ENCODE assay signal across 20 mouse cellular contexts in genomic region chr2:114173248-114173647, GRCm38 (mm10). TPM values are rescaled to one million over a fixed set of nuclear protein-coding genes. Genes with fewer than 3 reads are reported as not detected.
DNase-seq lines count a peak whose midpoint lies in the region; ATAC-seq and TF ChIP-seq lines count a peak whose summit lies in the region.
"Had no signal": no experiment of that assay in that cellular context is flagged by ENCODE, and none has a peak within 500 bp of the region (broad histone marks: within the 10 kb centered on the region; RNA-seq: fewer than 3 reads in every experiment).

No protein-coding gene starts in this region.

- peaks cover 32% of the 10 kb centered on the region for H3K79me2 ChIP-seq in CH12.LX (replicated peaks; ENCODE audit: control insufficient read depth, extremely low read depth, insufficient read depth, poor library complexity, severe bottlenecking)

- no peak overlapping the region for H3K9ac ChIP-seq in hindbrain, postnatal 0 days (replicated peaks; ENCODE audit: low read length)
- H3K9ac ChIP-seq in hindbrain, embryonic 13.5 days = no peak overlapping the region
- H3K9ac ChIP-seq in CH12.LX (ENCODE audit: insufficient read depth, low read depth) = peak overlapping the region; percentile 70; the same call in 1 of the 2 replicates
- peak overlapping the region; percentile 84 for H3K9ac ChIP-seq in liver, embryonic 12.5 days
- H3K9ac ChIP-seq in liver, embryonic 16.5 days (ENCODE audit: low read depth, low read length) = no peak overlapping the region
- H3K9ac ChIP-seq: forebrain, embryonic 15.5 days; heart, embryonic 12.5 days had no signal

- H3K9me3 ChIP-seq in hindbrain, postnatal 0 days (ENCODE audit: low read length) = no peaks in the 10 kb centered on the region
- H3K9me3 ChIP-seq in hindbrain, embryonic 13.5 days = no peaks in the 10 kb centered on the region
- no peaks in the 10 kb centered on the region for H3K9me3 ChIP-seq in CH12.LX (replicated peaks; ENCODE audit: low read length)
- no peaks in the 10 kb centered on the region for H3K9me3 ChIP-seq in liver, embryonic 12.5 days (replicated peaks)
- no peaks in the 10 kb centered on the region for H3K9me3 ChIP-seq in liver, embryonic 16.5 days (replicated peaks; ENCODE audit: control insufficient read depth, low read length)
- no peaks in the 10 kb centered on the region for H3K9me3 ChIP-seq in forebrain, embryonic 10.5 days
- H3K9me3 ChIP-seq: embryonic facial prominence, embryonic 12.5 days; forebrain, embryonic 15.5 days; heart, embryonic 12.5 days; hindbrain, embryonic 12.5 days; intestine, embryonic 15.5 days had no signal

- intact Hi-C loops in heart, postnatal 25 days (cut with DNase I) = no loop called here

- TF ChIP-seq POLR2A in CH12.LX (IDR thresholded peaks at IDR 0.05; ENCODE audit: low read depth, low read length) = no peak

- TF ChIP-seq RAD21 in CH12.LX (IDR thresholded peaks at IDR 0.05; ENCODE audit: low read depth, low read length) = no peak

- no peak for TF ChIP-seq EP300 in CH12.LX (IDR thresholded peaks at IDR 0.05; ENCODE audit: low read length)

- no peak for DNase-seq in hindbrain, postnatal 0 days (ENCODE audit: low spot score)
- DNase-seq in CH12.LX (ENCODE audit: extremely low read depth) = no peak
- DNase-seq in testis, postnatal 10 days (ENCODE audit: low spot score) = no peak
- no peak for DNase-seq in forebrain, embryonic 10.5 days (ENCODE audit: extremely low spot score, low spot score)
- no peak for DNase-seq in heart, postnatal 25 days (ENCODE audit: low spot score)
- DNase-seq: adrenal gland, adult 2 months; cerebellum, adult 11-12 months; cerebellum, adult 9-10 months; cerebellum, postnatal 25 days; gastrocnemius, postnatal 14 days; heart, adult 2 months; heart, postnatal 4 days had no signal

- in situ Hi-C loops in CH12.LX (cut with MboI; ENCODE audit: low pct_ligation_motif_present, low pct_unique_long_range_greater_than_20kb, low sequenced_read_pairs) = no loop called here

- H3K4me1 ChIP-seq in hindbrain, postnatal 0 days (ENCODE audit: insufficient read depth, low read length) = peaks cover 8% of the 10 kb centered on the region
- H3K4me1 ChIP-seq in hindbrain, embryonic 13.5 days (replicated peaks) = peaks cover 15% of the 10 kb centered on the region
- peaks cover 0 to 16% of the 10 kb centered on the region in 2 experiments; a peak in 1 of 4 replicates for H3K4me1 ChIP-seq in CH12.LX (ENCODE audit: control insufficient read depth in 1 of 2, insufficient read depth in 2 of 2)
- peaks cover 22% of the 10 kb centered on the region for H3K4me1 ChIP-seq in liver, embryonic 12.5 days
- H3K4me1 ChIP-seq in liver, embryonic 16.5 days (ENCODE audit: control insufficient read depth, low read depth, low read length) = peaks cover 6% of the 10 kb centered on the region
- H3K4me1 ChIP-seq in forebrain, embryonic 10.5 days = peaks cover 13% of the 10 kb centered on the region

- no peaks in the 10 kb centered on the region for H3K36me3 ChIP-seq in hindbrain, postnatal 0 days (ENCODE audit: insufficient read depth, low read length)
- peaks cover 22% of the 10 kb centered on the region for H3K36me3 ChIP-seq in hindbrain, embryonic 13.5 days
- peaks cover 12 to 28% of the 10 kb centered on the region in 2 experiments for H3K36me3 ChIP-seq in CH12.LX (replicated peaks in 1 of 2; ENCODE audit: control insufficient read depth in 1 of 2, insufficient read depth in 1 of 2, low read length in 1 of 2)
- peaks cover 29% of the 10 kb centered on the region for H3K36me3 ChIP-seq in liver, embryonic 12.5 days
- no peaks in the 10 kb centered on the region; the same call in 1 of the 2 replicates for H3K36me3 ChIP-seq in liver, embryonic 16.5 days (ENCODE audit: control insufficient read depth, insufficient read depth)
- peaks cover 26% of the 10 kb centered on the region for H3K36me3 ChIP-seq in forebrain, embryonic 10.5 days (replicated peaks)

- H3K27me3 ChIP-seq in hindbrain, postnatal 0 days (ENCODE audit: insufficient read depth, low read length) = no peaks in the 10 kb centered on the region
- no peaks in the 10 kb centered on the region for H3K27me3 ChIP-seq in hindbrain, embryonic 13.5 days
- H3K27me3 ChIP-seq in CH12.LX (replicated peaks) = no peaks in the 10 kb centered on the region
- no peaks in the 10 kb centered on the region for H3K27me3 ChIP-seq in liver, embryonic 12.5 days (replicated peaks)
- no peaks in the 10 kb centered on the region for H3K27me3 ChIP-seq in liver, embryonic 16.5 days (ENCODE audit: control insufficient read depth, insufficient read depth, low read depth, low read length)
- no peaks in the 10 kb centered on the region for H3K27me3 ChIP-seq in forebrain, embryonic 10.5 days (ENCODE audit: poor library complexity, severe bottlenecking)
- H3K27me3 ChIP-seq: embryonic facial prominence, embryonic 12.5 days; forebrain, embryonic 15.5 days; heart, embryonic 12.5 days; hindbrain, embryonic 12.5 days; intestine, embryonic 15.5 days had no signal

- H3K4me2 ChIP-seq in hindbrain, postnatal 0 days (ENCODE audit: low read depth, low read length) = 0 out of 2 replicates have a peak overlapping the region, but pooled peaks have one; percentile 91
- no peak overlapping the region for H3K4me2 ChIP-seq in hindbrain, embryonic 13.5 days
- H3K4me2 ChIP-seq in CH12.LX (ENCODE audit: insufficient read depth, low read depth, poor library complexity, severe bottlenecking) = peak overlapping the region; percentile 44; the same call in 1 of the 2 replicates
- H3K4me2 ChIP-seq in liver, embryonic 12.5 days = peak overlapping the region; percentile 83
- H3K4me2 ChIP-seq in liver, embryonic 16.5 days (ENCODE audit: low read depth, low read length) = peak overlapping the region; percentile 67

- H3K27ac ChIP-seq in hindbrain, postnatal 0 days = no peak overlapping the region
- no peak overlapping the region for H3K27ac ChIP-seq in hindbrain, embryonic 13.5 days
- no peak overlapping the region for H3K27ac ChIP-seq in CH12.LX (ENCODE audit: insufficient read depth, low read depth)
- peak overlapping the region; percentile 57; the same call in 1 of the 2 replicates for H3K27ac ChIP-seq in liver, embryonic 12.5 days
- no peak overlapping the region for H3K27ac ChIP-seq in liver, embryonic 16.5 days (ENCODE audit: low read length)
- H3K27ac ChIP-seq in forebrain, embryonic 10.5 days = no peak overlapping the region
- H3K27ac ChIP-seq: embryonic facial prominence, embryonic 12.5 days; forebrain, embryonic 15.5 days; heart, adult 2 months; hindbrain, embryonic 12.5 days; intestine, embryonic 15.5 days had no signal

- no peak for ATAC-seq in hindbrain, postnatal 0 days
- no peak for ATAC-seq in hindbrain, embryonic 13.5 days (ENCODE audit: low FRiP score)
- peak; percentile 82 for ATAC-seq in liver, embryonic 12.5 days
- peak; percentile 59 for ATAC-seq in liver, embryonic 16.5 days (ENCODE audit: low read depth)
- ATAC-seq: forebrain, embryonic 15.5 days; intestine, embryonic 15.5 days had no signal

- TF ChIP-seq CTCF in hindbrain, postnatal 0 days (IDR thresholded peaks at IDR 0.05; ENCODE audit: low read depth) = no peak
- no peak for TF ChIP-seq CTCF in CH12.LX (conservative IDR thresholded peaks at IDR 0.05 in 1 of 2, IDR thresholded peaks at IDR 0.05 in 1 of 2; ENCODE audit: low read depth in 2 of 2, low read length in 2 of 2)

- H3K4me3 ChIP-seq in hindbrain, postnatal 0 days (ENCODE audit: low read length) = no peak overlapping the region
- H3K4me3 ChIP-seq in hindbrain, embryonic 13.5 days = no peak overlapping the region
- no peak overlapping the region for H3K4me3 ChIP-seq in CH12.LX (replicated peaks in 1 of 3; ENCODE audit: low read depth in 2 of 3, low read length in 2 of 3, poor library complexity in 1 of 3)
- peak overlapping the region; percentile 88 for H3K4me3 ChIP-seq in liver, embryonic 12.5 days
- H3K4me3 ChIP-seq in liver, embryonic 16.5 days (ENCODE audit: low read depth, low read length) = peak overlapping the region; percentile 81
- no peak overlapping the region for H3K4me3 ChIP-seq in forebrain, embryonic 10.5 days
- H3K4me3 ChIP-seq: heart, adult 2 months had no signal

- dilution Hi-C loops in CH12.LX (cut with MboI; ENCODE audit: extremely low pct_ligation_motif_present, extremely low pct_unique_long_range_greater_than_20kb, low sequenced_read_pairs) = no loop called here

TF ChIP-seq in CH12.LX, 34 proteins besides CTCF, POLR2A, EP300 and RAD21:
- TF ChIP-seq BHLHE40 (IDR thresholded peaks at IDR 0.05; ENCODE audit: low read depth, low read length) (no peak), RCOR1 (conservative IDR thresholded peaks at IDR 0.05; ENCODE audit: low read depth, low read length) (no peak), MAZ (IDR thresholded peaks at IDR 0.05; ENCODE audit: low read depth, low read length) (no peak), JUND (conservative IDR thresholded peaks at IDR 0.05; ENCODE audit: low read depth, low read length) (no peak), PAX5 (IDR thresholded peaks at IDR 0.05; ENCODE audit: low read length) (no peak), SMC3 (IDR thresholded peaks at IDR 0.05; ENCODE audit: low read depth, low read length) (no peak)

RNA-seq across cellular contexts. Expression of gene Aqr, which starts 13.6 kb away (rescaled TPM):
- 24.7 and 26.3 TPM in 2 replicates for total RNA-seq in hindbrain, postnatal 0 days (2014; rRNA removed)
- 24.3 and 27.3 TPM in 2 replicates for polyA plus RNA-seq in hindbrain, postnatal 0 days (2015; fragmentation: Nextera tagmentation; extraction: Ambion mirVana)
- polyA plus RNA-seq in hindbrain, embryonic 13.5 days (2015; fragmentation: Nextera tagmentation; extraction: Ambion mirVana) = 41.1 and 42.4 TPM in 2 replicates
- total RNA-seq in CH12.LX (2012; rRNA removed) = 37.1 and 45.2 TPM in 2 replicates
- total RNA-seq in CH12.LX (2014; rRNA removed) = 44.0 and 45.3 TPM in 2 replicates
- polyA plus RNA-seq in CH12.LX (2012; ENCODE audit: insufficient read length, low read depth) = 51.6 and 64.1 TPM in 2 replicates
- 36.2 and 37.4 TPM in 2 replicates for polyA plus RNA-seq in liver, embryonic 12.5 days (2016; fragmentation: Nextera tagmentation; extraction: Ambion mirVana)
- polyA plus RNA-seq in liver, embryonic 16.5 days (2015; fragmentation: Nextera tagmentation; extraction: Ambion mirVana) = 16.3 and 16.5 TPM in 2 replicates
- polyA plus RNA-seq in forebrain, embryonic 10.5 days (2016; fragmentation: Nextera tagmentation; extraction: Ambion mirVana) = 50.1 and 52.0 TPM in 2 replicates
- 10 to 100 TPM; 16.8 to 18.2 TPM for total RNA-seq in heart, postnatal 25 days (2021)

RNA-seq across cellular contexts. Expression of gene Zfp770, which starts 28.0 kb away (rescaled TPM):
- total RNA-seq in hindbrain, postnatal 0 days (2014; rRNA removed) = 12.0 and 13.3 TPM in 2 replicates
- polyA plus RNA-seq in hindbrain, postnatal 0 days (2015; fragmentation: Nextera tagmentation; extraction: Ambion mirVana) = 6.2 and 6.4 TPM in 2 replicates
- 5.0 and 5.2 TPM in 2 replicates for polyA plus RNA-seq in hindbrain, embryonic 13.5 days (2015; fragmentation: Nextera tagmentation; extraction: Ambion mirVana)
- total RNA-seq in CH12.LX (2012; rRNA removed) = 4.6 and 5.4 TPM in 2 replicates
- total RNA-seq in CH12.LX (2014; rRNA removed) = 9.9 and 11.0 TPM in 2 replicates
- 11.2 and 12.3 TPM in 2 replicates for polyA plus RNA-seq in CH12.LX (2012; ENCODE audit: insufficient read length, low read depth)
- polyA plus RNA-seq in liver, embryonic 12.5 days (2016; fragmentation: Nextera tagmentation; extraction: Ambion mirVana) = 1.8 and 2.1 TPM in 2 replicates
- 0.97 and 1.1 TPM in 2 replicates for polyA plus RNA-seq in liver, embryonic 16.5 days (2015; fragmentation: Nextera tagmentation; extraction: Ambion mirVana)
- polyA plus RNA-seq in forebrain, embryonic 10.5 days (2016; fragmentation: Nextera tagmentation; extraction: Ambion mirVana) = 3.8 and 4.1 TPM in 2 replicates
- 10 to 100 TPM; 15.2 to 16.2 TPM for total RNA-seq in heart, postnatal 25 days (2021)

Comparison
In these comparisons a context has a peak if more than half of its experiments do, and no peak if none do; other contexts are left out.
1. H3K9ac ChIP-seq: peak in CH12.LX (single experiment) and liver, embryonic 12.5 days (single experiment); none in hindbrain, postnatal 0 days (single experiment), hindbrain, embryonic 13.5 days (single experiment) and liver, embryonic 16.5 days (single experiment).
2. ATAC-seq: peak in liver, embryonic 12.5 days (single experiment) and liver, embryonic 16.5 days (single experiment); none in hindbrain, postnatal 0 days (single experiment) and hindbrain, embryonic 13.5 days (single experiment).
3. H3K4me3 ChIP-seq: peak in liver, embryonic 12.5 days (single experiment) and liver, embryonic 16.5 days (single experiment); none in hindbrain, postnatal 0 days (single experiment), hindbrain, embryonic 13.5 days (single experiment), CH12.LX (0 of 3) and forebrain, embryonic 10.5 days (single experiment).